Mouse (Mus musculus) CH12.LX (cell line): ENCODE measurements around the gene Timm13. TPM values are rescaled to one million over a fixed set of nuclear protein-coding genes. Genes with fewer than 3 reads are reported as not detected.

Experiments used
- DNase-seq: peaks from one replicate; pipeline ENCODE4 v3.0.0-alpha.2; 2013; ENCODE audit errors: extremely low read depth
- H3K27ac ChIP-seq: 2 replicates; pipeline ENCODE4 v1.5.1; 2012; ENCODE audit warnings: low read depth, mild to moderate bottlenecking, control low read depth, moderate library complexity; ENCODE audit not compliant: insufficient read depth
- H3K27me3 ChIP-seq: replicated peaks from 2 replicates; pipeline ENCODE3; 2012; ENCODE audit warnings: inconsistent platforms
- H3K36me3 ChIP-seq, 2 experiments: replicated peaks in 1 of 2; 2 replicates each; pipeline versions ENCODE3 to v1.6.1; 2012; ENCODE audit warnings: inconsistent platforms in 1 of 2, low read length in 1 of 2, mild to moderate bottlenecking in 1 of 2, mixed read lengths in 1 of 2, moderate library complexity in 1 of 2; ENCODE audit not compliant: control insufficient read depth in 1 of 2, insufficient read depth in 1 of 2
- H3K4me1 ChIP-seq, 2 experiments: 2 replicates each; pipeline ENCODE4 v1.6.1; 2012; ENCODE audit warnings: inconsistent platforms in 1 of 2, moderate library complexity in 1 of 2; ENCODE audit not compliant: insufficient read depth in 2 of 2, control insufficient read depth in 1 of 2
- H3K4me2 ChIP-seq: 2 replicates; pipeline ENCODE4 v1.6.1; 2012; ENCODE audit warnings: low read depth, mild to moderate bottlenecking, control low read depth; ENCODE audit not compliant: poor library complexity, insufficient read depth, severe bottlenecking
- H3K4me3 ChIP-seq, 3 experiments: fragments of 150-350 bp in 1 of 3; sonication (generic) in 1 of 3; replicated peaks in 1 of 3; 2 replicates each; pipeline versions ENCODE3 to v1.5.1; 2011 to 2012; ENCODE audit warnings: low read depth in 2 of 3, low read length in 2 of 3, mild to moderate bottlenecking in 2 of 3, moderate library complexity in 2 of 3, control low read depth in 1 of 3, improper control_type of control experiment in 1 of 3, inconsistent platforms in 1 of 3, mixed read lengths in 1 of 3; ENCODE audit not compliant: poor library complexity in 1 of 3
- H3K79me2 ChIP-seq: replicated peaks from 2 replicates; pipeline ENCODE4 v1.6.1; 2012; ENCODE audit warnings: mild to moderate bottlenecking, moderate library complexity; ENCODE audit not compliant: control insufficient read depth, poor library complexity, insufficient read depth, severe bottlenecking; ENCODE audit errors: extremely low read depth
- H3K9ac ChIP-seq: 2 replicates; pipeline ENCODE4 v1.6.1; 2012; ENCODE audit warnings: low read depth, mild to moderate bottlenecking, control low read depth, moderate library complexity; ENCODE audit not compliant: insufficient read depth
- H3K9me3 ChIP-seq: replicated peaks from 2 replicates; pipeline ENCODE3; 2012; ENCODE audit warnings: low read length, inconsistent platforms, mixed read lengths
- CHD1 ChIP-seq: IDR thresholded peaks from 2 replicates; pipeline ENCODE4 v1.6.1; 2012; ENCODE audit warnings: low read depth, low read length, improper control_type of control experiment, inconsistent platforms
- CHD2 ChIP-seq: IDR thresholded peaks from 2 replicates; pipeline ENCODE4 v1.6.1; 2011; ENCODE audit warnings: low read length, improper control_type of control experiment
- CTCF ChIP-seq, 2 experiments: IDR thresholded peaks in 1 of 2; conservative IDR thresholded peaks in 1 of 2; 2 replicates each; pipeline ENCODE4 v1.5.1; 2011 to 2012; ENCODE audit warnings: low read depth in 2 of 2, low read length in 2 of 2, improper control_type of control experiment in 1 of 2, inconsistent platforms in 1 of 2, mild to moderate bottlenecking in 1 of 2, moderate library complexity in 1 of 2
- E2F4 ChIP-seq: IDR thresholded peaks from 2 replicates; pipeline ENCODE4 v1.6.1; 2011; ENCODE audit warnings: low read depth, low read length, improper control_type of control experiment; ENCODE audit not compliant: insufficient replicate concordance
- ELF1 ChIP-seq: IDR thresholded peaks from 2 replicates; pipeline ENCODE4 v1.6.1; 2014; ENCODE audit warnings: low read depth, mild to moderate bottlenecking, inconsistent platforms, low read length, improper control_type of control experiment
- EP300 ChIP-seq: IDR thresholded peaks from 2 replicates; pipeline ENCODE4 v1.6.1; 2011; ENCODE audit warnings: low read length, improper control_type of control experiment
- HCFC1 ChIP-seq: IDR thresholded peaks from 2 replicates; pipeline ENCODE4 v1.6.1; 2012; ENCODE audit warnings: low read depth, mild to moderate bottlenecking, inconsistent platforms, low read length, improper control_type of control experiment
- JUN ChIP-seq: IDR thresholded peaks from 2 replicates; pipeline ENCODE4 v1.6.1; 2011; ENCODE audit warnings: low read depth, mild to moderate bottlenecking, low read length, improper control_type of control experiment, moderate library complexity; ENCODE audit not compliant: insufficient read depth
- KAT2A ChIP-seq: IDR thresholded peaks from 2 replicates; pipeline ENCODE4 v1.6.1; 2012; ENCODE audit warnings: low read length, improper control_type of control experiment, inconsistent platforms; ENCODE audit not compliant: insufficient replicate concordance
- MAX ChIP-seq: IDR thresholded peaks from 2 replicates; pipeline ENCODE4 v1.6.1; 2011; ENCODE audit warnings: low read length, improper control_type of control experiment
- MAZ ChIP-seq: IDR thresholded peaks from 2 replicates; pipeline ENCODE4 v1.6.1; 2012; ENCODE audit warnings: low read depth, mild to moderate bottlenecking, inconsistent platforms, low read length, improper control_type of control experiment, moderate library complexity
- MEF2A ChIP-seq: IDR thresholded peaks from 2 replicates; pipeline ENCODE4 v1.6.1; 2014; ENCODE audit warnings: low read depth, mild to moderate bottlenecking, inconsistent platforms, low read length, improper control_type of control experiment, borderline replicate concordance
- MXI1 ChIP-seq: IDR thresholded peaks from 2 replicates; pipeline ENCODE4 v1.6.1; 2011; ENCODE audit warnings: mild to moderate bottlenecking, low read depth, low read length, improper control_type of control experiment
- PAX5 ChIP-seq: IDR thresholded peaks from 2 replicates; pipeline ENCODE4 v1.6.1; 2012; ENCODE audit warnings: low read length, inconsistent platforms, mixed read lengths
- POLR2A ChIP-seq: IDR thresholded peaks from 2 replicates; pipeline ENCODE4 v1.6.1; 2011; ENCODE audit warnings: low read depth, mild to moderate bottlenecking, improper control_type of control experiment, low read length
- POLR2AphosphoS2 ChIP-seq: IDR thresholded peaks from 2 replicates; pipeline ENCODE4 v1.6.1; 2011; ENCODE audit warnings: low read depth, low read length, improper control_type of control experiment
- RAD21 ChIP-seq: IDR thresholded peaks from 2 replicates; pipeline ENCODE4 v1.6.1; 2011; ENCODE audit warnings: low read depth, mild to moderate bottlenecking, low read length, improper control_type of control experiment, moderate library complexity
- RCOR1 ChIP-seq: conservative IDR thresholded peaks from 2 replicates; pipeline ENCODE4 v1.6.1; 2012; ENCODE audit warnings: low read depth, mild to moderate bottlenecking, inconsistent platforms, low read length, improper control_type of control experiment
- TBP ChIP-seq: conservative IDR thresholded peaks from 2 replicates; pipeline ENCODE4 v1.6.1; 2011; ENCODE audit warnings: low read depth, low read length, improper control_type of control experiment
- TCF12 ChIP-seq: IDR thresholded peaks from 2 replicates; pipeline ENCODE4 v1.6.1; 2014; ENCODE audit warnings: low read depth, mild to moderate bottlenecking, inconsistent platforms, low read length, improper control_type of control experiment
- USF1 ChIP-seq: IDR thresholded peaks from 2 replicates; pipeline ENCODE4 v1.6.1; 2014; ENCODE audit warnings: low read depth, mild to moderate bottlenecking, inconsistent platforms, low read length, improper control_type of control experiment
- ZKSCAN1 ChIP-seq: IDR thresholded peaks from 2 replicates; pipeline ENCODE4 v1.6.1; 2012; ENCODE audit warnings: low read depth, inconsistent platforms, low read length, improper control_type of control experiment, borderline replicate concordance
- ZNF384 ChIP-seq: IDR thresholded peaks from 2 replicates; pipeline ENCODE4 v1.6.1; 2012; ENCODE audit warnings: low read depth, low read length, improper control_type of control experiment, inconsistent platforms
- dilution Hi-C: fragments of 300-500 bp; cut with MboI; formaldehyde crosslinking; loops from 2 replicates; pipeline ENCODE4 v1.14.3; 2020; ENCODE audit warnings: low sequenced_read_pairs; ENCODE audit not compliant: extremely low pct_unique_long_range_greater_than_20kb, extremely low pct_ligation_motif_present
- in situ Hi-C: fragments of 300-500 bp; cut with MboI; formaldehyde crosslinking; loops from 3 replicates; pipeline ENCODE4 v1.14.3; 2019; ENCODE audit warnings: low sequenced_read_pairs, low pct_ligation_motif_present, low pct_unique_long_range_greater_than_20kb, mixed read lengths
- polyA plus RNA-seq: library from polyadenylated mRNA; unstranded; fragments of >175 nt; gene quantifications from 2 replicates; pipeline ENCODE4 v1.2.1, GENCODE M21; 2012; ENCODE audit warnings: low read depth; ENCODE audit not compliant: insufficient read length
- total RNA-seq, 2 experiments: library from RNA; depleted of rRNA; stranded (reverse); fragments of 300-350 nt in 1 of 2; fragments of >200 nt in 1 of 2; gene quantifications; 2 replicates each; pipeline ENCODE4 v1.2.3; 2012 to 2014

Gene Timm13
- total and polyA plus RNA-seq, 3 experiments, result 137 to 292 (median 279) TPM

DNA sequence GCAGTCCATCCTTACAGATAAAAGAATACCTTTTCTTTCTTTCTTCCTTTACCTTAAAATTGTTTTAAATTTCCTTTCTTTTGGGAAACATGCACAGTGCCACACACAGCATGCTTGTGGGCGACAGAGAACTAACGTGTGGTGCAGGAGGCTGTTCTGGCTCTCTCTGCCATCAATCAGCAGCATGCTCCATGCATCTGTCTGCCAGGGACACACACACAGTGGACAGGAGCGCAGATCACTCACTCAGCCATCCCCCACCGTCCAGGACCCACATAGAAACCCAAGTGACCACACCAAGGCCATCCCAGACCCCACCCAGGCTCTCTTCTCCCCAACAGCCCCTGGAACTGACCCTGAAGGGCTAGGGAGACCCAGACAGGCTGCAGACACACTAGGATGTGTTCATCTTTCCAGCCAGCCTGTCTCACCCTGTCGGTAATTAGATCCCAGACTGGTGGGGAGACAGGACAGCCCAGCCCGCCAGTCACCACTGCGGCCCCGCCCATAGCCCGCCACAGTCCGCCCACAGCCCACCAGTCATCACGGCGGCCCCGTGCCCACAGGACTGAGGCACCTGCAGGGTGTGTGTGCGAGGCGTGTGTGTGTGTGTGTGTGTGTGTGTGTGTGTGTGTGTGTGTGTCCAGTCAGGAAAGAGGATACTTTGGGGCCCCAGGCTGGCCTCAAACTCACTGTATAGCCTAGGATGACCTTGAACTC, 38.2 kb upstream of the Timm13 start:
- in situ Hi-C loops, result no loop called here
- peaks cover 60% of the 10 kb centered on the region for H3K27me3 ChIP-seq
- no peak overlapping the region for H3K27ac ChIP-seq
- H3K4me1 ChIP-seq, result peaks cover 48 to 86% of the 10 kb centered on the region in 2 experiments
- no peak overlapping the region for H3K9ac ChIP-seq
- no peaks in the 10 kb centered on the region for H3K36me3 ChIP-seq
- DNase-seq, result no peak
- no peaks in the 10 kb centered on the region for H3K9me3 ChIP-seq
- dilution Hi-C loops, result no loop called here
- no peaks in the 10 kb centered on the region for H3K79me2 ChIP-seq
- H3K4me3 ChIP-seq, result no peak overlapping the region
- no peak overlapping the region for H3K4me2 ChIP-seq
- no peak for TF ChIP-seq MEF2A
- no peak for TF ChIP-seq PAX5
- no peak for TF ChIP-seq CHD2

DNA sequence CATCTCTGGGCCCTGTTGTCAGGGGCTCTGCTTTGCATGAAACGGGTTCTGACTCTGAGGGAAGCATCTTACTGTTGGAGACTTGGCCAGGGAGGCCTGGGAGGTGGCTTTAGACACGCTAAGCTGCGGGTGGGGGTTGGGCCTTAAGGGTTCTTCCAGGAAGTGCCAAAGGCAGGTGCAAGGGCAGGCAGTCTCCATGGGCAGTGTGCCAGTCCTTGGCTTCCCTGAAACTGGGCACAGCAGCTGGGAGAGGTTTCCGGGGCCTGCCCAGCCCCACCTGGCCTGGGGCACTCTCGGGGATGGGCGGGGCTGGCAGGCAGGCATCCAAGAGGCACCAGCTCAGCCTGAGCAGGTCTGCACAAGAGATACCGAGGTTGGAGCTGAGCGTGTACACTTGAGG, 36.9 kb upstream of the Timm13 start:
- peaks cover 51 to 89% of the 10 kb centered on the region in 2 experiments for H3K4me1 ChIP-seq
- H3K27ac ChIP-seq, result no peak overlapping the region
- no peaks in the 10 kb centered on the region for H3K36me3 ChIP-seq
- TF ChIP-seq POLR2AphosphoS2 (no peak), JUN (no peak), USF1 (no peak), MAX (no peak), MAZ (no peak), TBP (no peak), RCOR1 (no peak), MXI1 (no peak), ELF1 (peak; percentile 74), MEF2A (no peak), KAT2A (no peak), CHD2 (no peak), ZKSCAN1 (no peak), TCF12 (peak; percentile 70), RAD21 (no peak), POLR2A (no peak), CHD1 (no peak), HCFC1 (no peak), CTCF (conservative IDR thresholded peaks at IDR 0.05 in 1 of 2, IDR thresholded peaks at IDR 0.05 in 1 of 2; ENCODE audit: low read depth in 2 of 2, low read length in 2 of 2) (no peak), E2F4 (no peak), ZNF384 (no peak), EP300 (0 out of 2 replicates have a peak, but pooled peaks have one; percentile 23)
- TF ChIP-seq, all 38 proteins: peak for 3
- peak overlapping the region; percentile 59 for H3K4me2 ChIP-seq
- H3K27me3 ChIP-seq, result peaks cover 52% of the 10 kb centered on the region
- H3K79me2 ChIP-seq, result no peaks in the 10 kb centered on the region
- in situ Hi-C loops, result no loop called here
- H3K9me3 ChIP-seq, result no peaks in the 10 kb centered on the region
- dilution Hi-C loops, result no loop called here
- DNase-seq, result peak; percentile 46
- no peak overlapping the region for H3K4me3 ChIP-seq
- H3K9ac ChIP-seq, result no peak overlapping the region
